Mouse (Mus musculus) mouse embryonic stem cell (cell line): ENCODE data around the gene Fhl2.

ENCODE experiments used
- in situ Hi-C, 2 experiments: fragments of 300-500 bp; cut with MboI; formaldehyde crosslinking; loops; 1 replicate in 1 of 2; 3 replicates in 1 of 2; pipeline ENCODE4 v1.14.3; 2019 to 2020; ENCODE audit warnings: low sequenced_read_pairs in 2 of 2, low pct_unique_long_range_greater_than_20kb in 1 of 2, mixed read lengths in 1 of 2; ENCODE audit not compliant: unreplicated experiment in 1 of 2

Gene Fhl2

DNA sequence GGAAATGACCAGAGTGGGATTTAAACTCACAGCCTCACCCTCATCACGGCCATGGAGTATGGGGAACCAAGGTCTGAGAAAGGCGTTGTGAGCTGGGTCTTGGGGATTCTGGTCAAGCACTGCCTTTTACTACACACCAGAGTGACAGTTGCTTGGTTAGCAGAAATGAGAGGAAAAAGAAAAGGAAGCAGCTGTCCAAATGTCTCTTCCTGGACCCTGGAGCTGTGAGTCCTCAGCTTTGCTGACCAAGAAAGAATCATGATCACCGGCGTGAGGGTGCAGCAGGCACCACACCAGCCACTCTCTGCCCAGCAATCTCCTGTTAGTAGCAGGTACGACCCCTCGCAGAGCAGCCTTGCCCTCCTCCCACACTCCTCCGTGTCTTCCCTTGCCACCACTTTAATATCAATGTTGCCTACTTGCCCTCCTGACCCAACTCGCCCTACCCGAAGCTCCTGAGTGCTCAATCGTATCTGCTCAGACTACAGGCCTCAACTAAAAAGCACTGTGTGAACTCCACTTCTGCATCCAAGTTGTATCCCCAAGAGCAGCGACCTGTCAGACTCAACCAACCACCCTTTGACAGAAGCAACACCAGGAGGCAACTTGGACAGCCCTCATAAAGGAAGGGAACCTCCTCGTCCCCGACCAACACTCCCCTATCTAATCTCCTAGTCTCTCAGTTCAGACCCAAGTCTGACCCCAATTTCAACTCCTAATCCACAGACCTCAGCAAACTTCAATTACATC is 105.3 kb downstream of the Fhl2 start:
- in situ Hi-C loops = no loop called here

DNA sequence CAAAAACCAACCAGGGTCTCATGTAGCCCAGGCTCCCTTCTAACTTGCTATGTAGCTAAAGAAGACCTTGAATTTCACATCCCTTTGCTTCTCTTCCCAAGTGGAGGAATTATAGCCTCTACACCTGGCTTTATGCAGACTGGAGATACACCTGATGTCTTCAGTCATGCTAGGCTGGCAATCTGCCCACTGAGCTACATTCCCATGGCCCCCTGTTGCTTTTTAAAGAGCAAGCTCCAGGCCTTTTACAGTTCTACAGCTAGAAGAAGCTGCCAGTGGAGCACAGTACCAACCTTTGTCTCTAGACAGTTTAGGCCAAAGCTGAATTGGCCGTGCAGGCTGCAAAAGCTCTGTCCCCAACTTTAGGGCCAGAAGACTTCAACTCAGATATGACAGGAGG is 106.4 kb downstream of the Fhl2 start:
- in situ Hi-C loops = no loop called here

DNA sequence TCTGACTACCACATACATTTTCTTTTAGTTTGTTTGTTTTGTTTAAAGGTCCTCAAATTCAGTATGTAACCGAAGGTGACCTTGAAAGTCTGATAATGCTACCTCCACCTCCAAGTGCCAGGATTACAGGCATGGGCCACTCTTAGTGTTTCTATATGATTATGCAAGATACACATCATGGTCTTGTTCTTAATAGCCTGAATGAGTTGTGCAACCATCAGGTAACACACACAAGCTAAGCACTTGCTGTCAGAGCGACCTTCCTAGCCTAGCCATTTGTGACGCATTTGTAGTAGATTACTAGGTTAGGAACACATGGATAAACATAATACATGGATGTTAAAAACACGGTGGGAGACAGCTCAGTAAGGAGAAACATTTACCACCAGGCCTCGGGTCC is 113.8 kb downstream of the Fhl2 start:
- in situ Hi-C loops = no loop called here

DNA sequence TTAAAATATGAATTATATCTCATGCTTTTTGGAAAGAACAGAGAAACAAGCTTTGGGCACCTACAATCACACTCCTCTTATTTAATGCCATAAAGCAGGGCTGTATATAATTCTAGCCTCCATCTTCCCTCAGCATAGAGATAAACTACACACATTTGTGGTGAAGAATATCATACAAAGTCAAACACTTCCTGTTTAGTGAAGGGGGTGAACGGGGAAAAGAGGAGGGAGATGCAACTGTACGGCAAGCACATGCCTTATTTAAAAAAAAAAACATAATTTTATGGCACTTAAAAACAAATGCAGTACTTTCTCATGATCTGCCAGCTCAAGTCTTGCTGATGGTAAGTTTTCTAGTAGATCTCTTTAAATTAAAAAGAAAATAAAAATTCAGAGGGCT is 118.7 kb downstream of the Fhl2 start:
- in situ Hi-C loops = no loop called here

DNA sequence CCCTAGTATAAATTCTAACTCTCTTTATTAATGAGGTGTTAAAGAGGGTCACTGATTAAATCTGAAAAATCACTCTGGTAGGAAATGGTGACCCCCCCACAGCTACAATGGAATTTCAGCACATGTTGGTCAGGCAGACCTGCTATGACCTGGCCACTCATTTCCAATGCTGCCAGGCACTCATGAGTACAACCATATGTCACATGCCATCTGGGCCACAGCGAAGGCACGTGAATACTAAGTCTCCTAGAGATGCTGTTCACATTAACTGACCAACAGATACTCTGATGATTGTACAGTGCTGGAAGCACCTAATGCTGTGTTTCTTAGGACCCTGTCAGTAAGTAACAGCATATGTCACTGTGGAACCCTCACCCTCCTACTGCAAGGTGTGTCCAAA is 122.0 kb downstream of the Fhl2 start:
- in situ Hi-C loops = no loop called here
